Mouse (Mus musculus): ENCODE results near the gene Poln. TPM values are rescaled to one million over a fixed set of nuclear protein-coding genes. Genes with fewer than 3 reads are reported as not detected.

Poln gene
- total and polyA plus RNA-seq, 2 experiments from 2014 or later, result 0.16 to 0.69 TPM

DNA sequence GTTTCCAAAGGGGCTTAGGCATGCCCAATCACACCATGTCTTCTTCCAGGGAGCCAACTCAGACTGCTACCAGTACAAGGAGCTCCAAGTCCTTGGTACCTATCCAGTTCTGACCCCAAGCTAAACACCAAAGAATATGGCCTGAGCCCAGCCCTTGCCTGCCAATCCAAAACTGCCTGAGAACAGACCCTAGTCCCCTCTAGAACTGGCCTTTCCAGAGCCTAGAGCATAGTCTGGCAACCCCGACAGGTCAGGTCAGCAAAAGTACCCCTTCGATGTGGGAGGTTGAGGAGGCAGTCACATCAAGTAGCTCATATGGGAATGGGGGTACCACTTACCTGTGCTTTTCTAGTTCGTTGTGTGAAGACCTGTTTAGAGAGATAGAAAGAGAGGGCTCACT, 14.7 kb upstream of the Poln start:
- H3K27me3 ChIP-seq (ENCODE audit: insufficient read depth, low read length), result no peaks in the 10 kb centered on the region
- H3K4me3 ChIP-seq (ENCODE audit: low read length), result no peak overlapping the region
- no peak overlapping the region for H3K9ac ChIP-seq (replicated peaks; ENCODE audit: low read length)
- TF ChIP-seq CTCF (IDR thresholded peaks at IDR 0.05; ENCODE audit: low read depth), result no peak
- DNase-seq (ENCODE audit: low spot score) (no peak), ATAC-seq (no peak)
- peaks cover 39% of the 10 kb centered on the region for H3K4me1 ChIP-seq (ENCODE audit: insufficient read depth, low read length)
- peak overlapping the region; percentile 8; the same call in 1 of the 2 replicates for H3K27ac ChIP-seq
- WGBS, result 93% methylated on average over 3 of the region's 3 CpGs
- no peaks in the 10 kb centered on the region for H3K9me3 ChIP-seq (ENCODE audit: low read length)
- no peaks in the 10 kb centered on the region; the same call in 1 of the 2 replicates for H3K36me3 ChIP-seq (ENCODE audit: insufficient read depth, low read length)
- H3K4me2 ChIP-seq (ENCODE audit: low read depth, low read length), result no peak overlapping the region

DNA sequence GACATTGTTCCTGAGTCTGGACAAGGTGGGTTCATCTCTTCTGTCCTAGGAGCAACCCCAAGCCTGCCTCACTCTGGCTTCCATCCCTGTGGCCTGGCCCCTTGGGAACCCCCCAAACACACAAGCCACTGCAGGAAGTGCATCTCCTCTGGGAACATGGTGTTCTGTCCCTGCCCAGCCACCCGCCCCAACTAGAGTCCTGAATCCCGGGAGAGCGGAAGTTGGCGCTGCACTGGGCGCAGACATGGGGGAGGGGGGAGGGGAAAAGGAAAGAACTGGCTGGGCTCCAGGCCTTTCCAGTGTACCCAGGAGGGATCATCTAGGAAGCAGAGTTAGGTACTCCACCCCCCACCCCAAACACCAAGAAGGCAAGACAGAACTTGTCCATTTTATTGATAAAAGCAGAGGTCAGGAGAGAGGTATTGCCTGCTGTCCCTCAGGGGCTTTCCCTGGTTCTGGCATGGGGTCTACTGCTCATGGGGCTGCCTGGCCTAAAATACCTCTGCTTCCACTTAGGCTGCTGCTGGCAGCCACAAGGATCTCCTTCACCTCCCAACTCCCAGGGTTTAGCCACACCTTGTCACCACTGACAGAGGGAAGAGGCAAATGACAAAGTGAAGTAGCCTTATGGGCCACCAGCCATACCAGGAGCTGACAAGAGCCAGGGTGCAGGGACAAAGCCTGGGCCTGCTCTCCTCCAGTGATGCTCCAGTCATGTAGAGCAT, 14.1 kb upstream of the Poln start:
- no peak for TF ChIP-seq CTCF (IDR thresholded peaks at IDR 0.05; ENCODE audit: low read depth)
- H3K4me1 ChIP-seq (ENCODE audit: insufficient read depth, low read length), result peaks cover 36% of the 10 kb centered on the region

DNA sequence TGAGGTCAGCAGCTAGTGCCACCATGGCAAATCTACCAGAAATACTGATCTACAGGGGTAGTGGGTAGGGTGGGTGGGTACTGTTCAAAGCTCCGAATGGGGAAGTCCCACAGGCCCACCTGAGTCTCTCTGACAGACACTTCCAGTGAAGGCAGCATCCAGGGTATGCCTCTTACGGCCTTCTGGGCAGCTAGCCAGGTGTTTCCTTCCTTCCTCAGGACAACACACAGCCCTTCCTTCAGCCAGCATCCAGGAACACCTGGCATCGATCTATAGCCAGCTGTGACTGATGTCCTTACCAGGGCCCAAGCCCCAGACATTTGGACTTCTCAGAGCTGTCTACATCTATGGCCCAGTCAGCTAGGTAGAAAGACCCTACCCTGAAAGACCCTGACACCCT, 13.2 kb upstream of the Poln start:
- ATAC-seq (no peak), DNase-seq (ENCODE audit: low spot score) (no peak)
- H3K36me3 ChIP-seq (ENCODE audit: insufficient read depth, low read length), result peaks cover 7% of the 10 kb centered on the region; the same call in 1 of the 2 replicates
- H3K4me2 ChIP-seq (ENCODE audit: low read depth, low read length), result no peak overlapping the region
- H3K9me3 ChIP-seq (ENCODE audit: low read length), result no peaks in the 10 kb centered on the region
- peak overlapping the region; percentile 20; the same call in 1 of the 2 replicates for H3K27ac ChIP-seq
- no peak overlapping the region for H3K4me3 ChIP-seq (ENCODE audit: low read length)
- 71% methylated on average over 3 of the region's 3 CpGs for WGBS
- TF ChIP-seq CTCF (IDR thresholded peaks at IDR 0.05; ENCODE audit: low read depth), result no peak
- H3K4me1 ChIP-seq (ENCODE audit: insufficient read depth, low read length), result peaks cover 35% of the 10 kb centered on the region
- H3K27me3 ChIP-seq (ENCODE audit: insufficient read depth, low read length), result no peaks in the 10 kb centered on the region
- no peak overlapping the region for H3K9ac ChIP-seq (replicated peaks; ENCODE audit: low read length)

More for the DNA sequence above, 14.1 kb upstream of the Poln start:
- DNase-seq (ENCODE audit: low spot score) (peak; percentile 54), ATAC-seq (no peak)
- no peaks in the 10 kb centered on the region for H3K9me3 ChIP-seq (ENCODE audit: low read length)
- no peak overlapping the region for H3K4me3 ChIP-seq (ENCODE audit: low read length)
- 57% methylated on average over 5 of the region's 5 CpGs for WGBS
- 0 out of 2 replicates have a peak overlapping the region, but pooled peaks have one; percentile 13 for H3K9ac ChIP-seq (replicated peaks; ENCODE audit: low read length)
- H3K36me3 ChIP-seq (ENCODE audit: insufficient read depth, low read length), result no peaks in the 10 kb centered on the region; the same call in 1 of the 2 replicates
- H3K27me3 ChIP-seq (ENCODE audit: insufficient read depth, low read length), result no peaks in the 10 kb centered on the region
- no peak overlapping the region for H3K4me2 ChIP-seq (ENCODE audit: low read depth, low read length)
- H3K27ac ChIP-seq, result peak overlapping the region; percentile 20; the same call in 1 of the 2 replicates

- H3K36me3 ChIP-seq (ENCODE audit: insufficient read depth, low read length), result peaks cover 30% of the 10 kb centered on the region
- H3K4me2 ChIP-seq (ENCODE audit: low read depth, low read length), result no peak overlapping the region
- no peak overlapping the region for H3K4me3 ChIP-seq (ENCODE audit: low read length)
- no peak overlapping the region for H3K9ac ChIP-seq (replicated peaks; ENCODE audit: low read length)
- no peaks in the 10 kb centered on the region for H3K27me3 ChIP-seq (ENCODE audit: insufficient read depth, low read length)
- WGBS, result 95% methylated on average over 4 of the region's 4 CpGs
- no peak overlapping the region for H3K27ac ChIP-seq
- H3K9me3 ChIP-seq (ENCODE audit: low read length), result no peaks in the 10 kb centered on the region
- no peak for TF ChIP-seq CTCF (IDR thresholded peaks at IDR 0.05; ENCODE audit: low read depth)
- no peak for ATAC-seq
- DNase-seq (ENCODE audit: low spot score), result no peak
- peaks cover 3% of the 10 kb centered on the region for H3K4me1 ChIP-seq (ENCODE audit: insufficient read depth, low read length)
These were observed 8.6 kb upstream of the Poln start for GRCm38 (mm10) chr5:34177821-34178220.

GRCm38 (mm10) chr5:34177091-34177490, 7.8 kb upstream of the Poln start:
- no peak overlapping the region for H3K4me3 ChIP-seq (ENCODE audit: low read length)
- H3K27me3 ChIP-seq (ENCODE audit: insufficient read depth, low read length), result no peaks in the 10 kb centered on the region
- no peak overlapping the region for H3K4me2 ChIP-seq (ENCODE audit: low read depth, low read length)
- ATAC-seq (no peak), DNase-seq (ENCODE audit: low spot score) (no peak)
- no peak for TF ChIP-seq CTCF (IDR thresholded peaks at IDR 0.05; ENCODE audit: low read depth)
- peaks cover 30% of the 10 kb centered on the region for H3K36me3 ChIP-seq (ENCODE audit: insufficient read depth, low read length)
- WGBS, result 90% methylated on average over 2 of the region's 2 CpGs
- no peaks in the 10 kb centered on the region for H3K9me3 ChIP-seq (ENCODE audit: low read length)
- H3K9ac ChIP-seq (replicated peaks; ENCODE audit: low read length), result no peak overlapping the region
- H3K27ac ChIP-seq, result no peak overlapping the region
- no peaks in the 10 kb centered on the region for H3K4me1 ChIP-seq (ENCODE audit: insufficient read depth, low read length)

- ATAC-seq (no peak), DNase-seq (ENCODE audit: low spot score) (no peak)
- Histone ChIP-seq H3K9ac (replicated peaks; ENCODE audit: low read length) (no peak overlapping the region), H3K36me3 (ENCODE audit: insufficient read depth, low read length) (peaks cover 30% of the 10 kb centered on the region), H3K9me3 (ENCODE audit: low read length) (no peaks in the 10 kb centered on the region), H3K4me2 (ENCODE audit: low read depth, low read length) (no peak overlapping the region), H3K27ac (no peak overlapping the region), H3K4me3 (ENCODE audit: low read length) (no peak overlapping the region), H3K27me3 (ENCODE audit: insufficient read depth, low read length) (no peaks in the 10 kb centered on the region), H3K4me1 (ENCODE audit: insufficient read depth, low read length) (no peaks in the 10 kb centered on the region)
- no peak for TF ChIP-seq CTCF (IDR thresholded peaks at IDR 0.05; ENCODE audit: low read depth)
- 63% methylated on average over 10 of the region's 10 CpGs for WGBS
These were observed 7.4 kb upstream of the Poln start for GRCm38 (mm10) chr5:34176691-34177090.

DNA sequence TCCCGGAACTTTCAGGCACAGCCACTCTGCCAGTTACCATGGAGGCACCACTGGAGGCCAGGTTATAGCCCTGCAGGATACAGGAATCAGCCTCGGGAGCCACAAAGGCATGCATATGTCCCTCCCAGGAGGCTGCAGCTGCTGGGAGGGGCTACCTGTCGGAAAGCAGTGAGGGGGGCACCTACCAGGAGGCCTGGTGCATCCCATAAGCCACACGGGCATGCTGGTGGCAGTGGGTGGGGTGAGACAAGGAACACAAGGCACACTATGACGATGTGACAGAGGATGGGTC, 6.1 kb upstream of the Poln start:
- Histone ChIP-seq H3K4me2 (ENCODE audit: low read depth, low read length) (no peak overlapping the region), H3K9me3 (ENCODE audit: low read length) (no peaks in the 10 kb centered on the region), H3K27me3 (ENCODE audit: insufficient read depth, low read length) (no peaks in the 10 kb centered on the region), H3K4me3 (ENCODE audit: low read length) (no peak overlapping the region), H3K36me3 (ENCODE audit: insufficient read depth, low read length) (peaks cover 30% of the 10 kb centered on the region), H3K9ac (replicated peaks; ENCODE audit: low read length) (no peak overlapping the region), H3K4me1 (ENCODE audit: insufficient read depth, low read length) (no peaks in the 10 kb centered on the region), H3K27ac (no peak overlapping the region)
- no peak for ATAC-seq
- no peak for TF ChIP-seq CTCF (IDR thresholded peaks at IDR 0.05; ENCODE audit: low read depth)
- WGBS, result 14% methylated on average over 5 of the region's 5 CpGs
- DNase-seq (ENCODE audit: low spot score), result no peak
